Mouse (Mus musculus): ENCODE data around the gene Snrpd3.

- TF ChIP-seq CTCF (IDR thresholded peaks at IDR 0.05; ENCODE audit: extremely low read depth, insufficient read length, insufficient replicate concordance, low read depth, low read length) (no peak), POLR2A (IDR thresholded peaks at IDR 0.05; ENCODE audit: low read depth, low read length) (no peak; the same call in 1 of the 2 replicates)
These were observed 3.9 kb upstream of the Snrpd3 start for GRCm38 (mm10) chr10:75513306-75514067.
